Mouse (Mus musculus): ENCODE data around the gene Dzip1l. TPM values are rescaled to one million over a fixed set of nuclear protein-coding genes. Genes with fewer than 3 reads are reported as not detected.

Gene Dzip1l
- polyA plus RNA-seq, 1 experiment = 12.2 TPM

DNA sequence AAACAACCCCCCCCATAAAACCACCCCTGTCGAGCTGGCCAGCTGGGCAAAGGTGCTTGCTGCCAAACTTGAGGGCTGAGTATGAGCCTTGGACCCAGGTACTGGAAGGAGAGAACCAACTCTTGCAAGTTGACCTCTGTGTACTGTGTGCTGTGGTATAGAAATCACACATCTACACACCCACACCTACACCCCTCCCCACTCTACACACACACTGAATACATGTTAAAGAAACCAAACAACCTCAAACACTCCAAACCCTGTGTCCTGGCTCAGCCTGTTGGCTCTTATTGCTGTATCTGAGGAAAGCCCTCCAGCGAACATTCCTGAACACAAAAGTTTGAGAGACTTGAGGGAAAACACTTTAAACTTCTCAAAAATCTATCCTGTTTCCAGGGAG, 6.3 kb upstream of the Dzip1l start:
- no peak for TF ChIP-seq CTCF (IDR thresholded peaks at IDR 0.05; ENCODE audit: extremely low read depth, insufficient read depth, low read length)
- no peak for TF ChIP-seq POLR2A (IDR thresholded peaks at IDR 0.05; ENCODE audit: extremely low read depth, insufficient read depth, low read length)
- Histone ChIP-seq H3K4me3 (ENCODE audit: insufficient read depth, low read length) (no peak overlapping the region), H3K27ac (ENCODE audit: insufficient read depth, low read length) (no peak overlapping the region), H3K4me1 (ENCODE audit: control insufficient read depth, insufficient read depth, low read length) (no peaks in the 10 kb centered on the region)

DNA sequence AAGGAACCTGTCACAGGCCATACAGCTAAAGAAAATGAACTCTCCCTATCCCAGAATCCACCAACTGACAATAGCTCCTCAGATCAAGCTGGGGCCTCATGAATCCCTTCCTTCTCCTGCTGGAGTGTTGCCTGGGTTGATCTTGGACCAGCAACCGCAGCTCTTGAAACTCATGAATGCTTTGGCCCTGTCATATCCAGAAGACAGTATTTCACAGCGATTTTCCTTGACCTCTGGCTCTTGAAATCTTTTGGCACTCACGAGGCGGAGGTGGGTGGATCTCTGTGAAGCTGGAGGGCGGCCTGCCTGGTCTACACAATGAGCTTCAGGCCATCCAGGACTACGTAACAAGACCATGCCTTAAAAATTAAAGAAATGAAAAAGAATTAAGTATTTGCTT, 5.2 kb upstream of the Dzip1l start:
- no peaks in the 10 kb centered on the region for H3K4me1 ChIP-seq (ENCODE audit: control insufficient read depth, insufficient read depth, low read length)
- no peak overlapping the region for H3K27ac ChIP-seq (ENCODE audit: insufficient read depth, low read length)
- H3K4me3 ChIP-seq (ENCODE audit: insufficient read depth, low read length) = no peak overlapping the region
- TF ChIP-seq CTCF (IDR thresholded peaks at IDR 0.05; ENCODE audit: extremely low read depth, insufficient read depth, low read length) = no peak
- no peak for TF ChIP-seq POLR2A (IDR thresholded peaks at IDR 0.05; ENCODE audit: extremely low read depth, insufficient read depth, low read length)

DNA sequence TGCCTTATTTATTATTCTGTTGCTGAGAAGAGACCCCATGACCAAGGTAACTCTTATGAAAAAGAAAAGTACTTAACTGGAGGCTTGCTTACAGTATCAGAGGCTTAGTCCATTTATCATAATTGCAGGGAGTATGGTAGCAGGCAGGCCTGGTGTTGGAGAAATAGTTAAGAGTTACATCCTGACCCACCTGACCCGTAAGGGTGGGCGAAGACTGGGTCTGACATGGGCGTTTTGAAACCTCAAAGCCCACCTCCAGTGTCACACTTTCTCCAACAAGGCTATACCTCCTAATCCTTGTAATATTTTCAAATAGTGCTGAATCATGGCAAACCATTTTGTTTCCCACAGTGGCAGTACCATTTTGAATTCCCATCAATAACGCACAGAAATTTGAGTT, 715 bp upstream of the Dzip1l start:
- TF ChIP-seq POLR2A (IDR thresholded peaks at IDR 0.05; ENCODE audit: extremely low read depth, insufficient read depth, low read length) = no peak
- no peak for TF ChIP-seq CTCF (IDR thresholded peaks at IDR 0.05; ENCODE audit: extremely low read depth, insufficient read depth, low read length)
- Histone ChIP-seq H3K27ac (ENCODE audit: insufficient read depth, low read length) (peak overlapping the region; percentile 77), H3K4me1 (ENCODE audit: control insufficient read depth, insufficient read depth, low read length) (no peaks in the 10 kb centered on the region), H3K4me3 (ENCODE audit: insufficient read depth, low read length) (no peak overlapping the region; the same call in 1 of the 2 replicates)

DNA sequence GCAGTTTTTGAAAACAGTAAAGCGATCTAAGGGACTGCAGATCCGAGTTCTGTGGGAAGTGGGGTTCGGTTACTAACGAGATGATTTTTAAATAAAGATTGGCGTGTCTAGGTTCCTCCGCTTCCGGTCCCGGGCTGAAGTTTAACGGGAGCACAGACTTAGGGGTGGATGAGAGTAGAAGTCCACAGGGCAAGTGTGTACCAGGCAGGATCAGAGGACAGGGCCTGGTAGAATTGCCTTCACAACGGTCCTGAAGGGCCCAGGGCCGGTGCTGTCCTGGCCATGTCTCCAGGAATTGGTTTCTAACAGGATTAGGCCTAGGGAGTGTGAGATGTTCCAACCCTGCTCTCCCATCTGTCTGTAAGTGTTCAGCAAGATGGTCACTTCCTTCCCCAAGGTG, 775 bp downstream of the Dzip1l start:
- peak overlapping the region; percentile 82 for H3K27ac ChIP-seq (ENCODE audit: insufficient read depth, low read length)
- no peaks in the 10 kb centered on the region for H3K4me1 ChIP-seq (ENCODE audit: control insufficient read depth, insufficient read depth, low read length)
- TF ChIP-seq CTCF (IDR thresholded peaks at IDR 0.05; ENCODE audit: extremely low read depth, insufficient read depth, low read length) (no peak), POLR2A (IDR thresholded peaks at IDR 0.05; ENCODE audit: extremely low read depth, insufficient read depth, low read length) (no peak)
- peak overlapping the region; percentile 69 for H3K4me3 ChIP-seq (ENCODE audit: insufficient read depth, low read length)

DNA sequence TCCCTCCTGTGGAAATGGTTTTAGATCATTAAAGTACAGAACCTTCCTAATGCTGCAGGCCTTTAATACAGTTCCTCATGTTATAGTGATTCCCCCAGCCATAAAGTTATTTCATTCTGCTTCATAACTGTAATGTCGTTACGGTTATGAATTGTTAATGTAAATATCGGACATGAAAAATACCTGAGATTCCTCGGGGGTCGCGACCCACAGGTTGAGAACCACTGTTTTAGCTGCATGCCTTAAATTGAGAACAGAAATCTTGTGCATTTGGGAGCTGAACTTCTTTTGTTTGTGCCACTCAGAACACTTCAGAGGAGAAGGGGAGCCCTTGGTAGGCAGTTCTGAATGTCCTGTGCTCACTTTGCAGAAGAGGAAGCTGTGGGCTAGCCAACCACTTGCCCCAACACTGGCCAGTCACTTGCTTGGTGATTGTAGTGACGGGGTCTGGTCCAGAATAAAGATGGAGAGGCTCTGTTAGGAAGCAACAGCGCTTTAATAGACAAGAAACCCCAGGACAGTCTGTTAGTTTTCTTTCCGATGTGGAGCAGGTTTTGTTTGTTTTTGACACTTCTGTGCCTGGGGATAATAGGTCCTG, 1.3 kb downstream of the Dzip1l start:
- TF ChIP-seq CTCF (IDR thresholded peaks at IDR 0.05; ENCODE audit: extremely low read depth, insufficient read depth, low read length) (no peak), POLR2A (IDR thresholded peaks at IDR 0.05; ENCODE audit: extremely low read depth, insufficient read depth, low read length) (peak; percentile 50)
- Histone ChIP-seq H3K4me1 (ENCODE audit: control insufficient read depth, insufficient read depth, low read length) (no peaks in the 10 kb centered on the region), H3K27ac (ENCODE audit: insufficient read depth, low read length) (peak overlapping the region; percentile 82), H3K4me3 (ENCODE audit: insufficient read depth, low read length) (peak overlapping the region; percentile 69)

DNA sequence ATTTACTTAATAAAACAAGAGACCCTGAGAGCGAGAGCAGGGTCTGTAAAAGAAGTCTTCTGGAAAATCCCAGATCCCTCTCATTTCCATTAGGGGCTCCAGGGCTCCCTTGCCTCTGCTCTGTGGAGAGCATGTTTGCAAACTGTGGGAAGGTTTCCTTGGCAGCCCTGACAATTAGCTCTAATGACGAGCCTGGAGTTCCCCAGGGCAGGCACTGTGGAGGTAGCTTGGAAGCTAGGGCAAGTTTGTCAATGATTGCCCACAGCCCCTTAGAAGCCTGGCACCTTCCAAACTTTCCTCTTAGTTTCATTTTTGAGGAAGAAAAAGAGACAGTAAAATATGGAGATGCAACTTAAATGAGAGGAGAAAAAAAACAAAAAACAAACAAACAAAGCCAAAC, 2.5 kb downstream of the Dzip1l start:
- no peak for TF ChIP-seq CTCF (IDR thresholded peaks at IDR 0.05; ENCODE audit: extremely low read depth, insufficient read depth, low read length)
- Histone ChIP-seq H3K4me1 (ENCODE audit: control insufficient read depth, insufficient read depth, low read length) (no peaks in the 10 kb centered on the region), H3K27ac (ENCODE audit: insufficient read depth, low read length) (no peak overlapping the region), H3K4me3 (ENCODE audit: insufficient read depth, low read length) (no peak overlapping the region)

DNA sequence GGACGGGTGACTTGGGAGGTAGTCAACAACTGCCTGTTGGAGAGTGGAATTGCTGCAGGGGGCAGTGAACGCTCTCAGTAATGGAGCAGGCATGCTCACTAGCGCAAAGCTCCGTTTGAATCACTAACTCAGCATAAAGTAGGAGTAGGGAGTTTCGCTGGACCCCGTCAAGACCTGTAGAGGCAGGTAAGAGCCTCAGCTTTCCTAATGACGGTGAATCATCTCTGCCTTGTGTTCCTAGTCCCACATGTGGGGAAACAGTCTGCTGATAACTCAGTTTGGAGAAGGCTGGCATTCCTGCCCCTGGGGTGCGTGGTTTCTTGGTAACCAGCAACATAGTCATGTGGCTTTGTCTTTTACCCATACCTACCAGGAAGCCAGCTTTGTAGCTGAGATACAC, 3.0 kb downstream of the Dzip1l start:
- Histone ChIP-seq H3K27ac (ENCODE audit: insufficient read depth, low read length) (0 out of 2 replicates have a peak overlapping the region, but pooled peaks have one; percentile 4), H3K4me1 (ENCODE audit: control insufficient read depth, insufficient read depth, low read length) (no peaks in the 10 kb centered on the region), H3K4me3 (ENCODE audit: insufficient read depth, low read length) (no peak overlapping the region)
- TF ChIP-seq CTCF (IDR thresholded peaks at IDR 0.05; ENCODE audit: extremely low read depth, insufficient read depth, low read length) = no peak
- TF ChIP-seq POLR2A (IDR thresholded peaks at IDR 0.05; ENCODE audit: extremely low read depth, insufficient read depth, low read length) = no peak

DNA sequence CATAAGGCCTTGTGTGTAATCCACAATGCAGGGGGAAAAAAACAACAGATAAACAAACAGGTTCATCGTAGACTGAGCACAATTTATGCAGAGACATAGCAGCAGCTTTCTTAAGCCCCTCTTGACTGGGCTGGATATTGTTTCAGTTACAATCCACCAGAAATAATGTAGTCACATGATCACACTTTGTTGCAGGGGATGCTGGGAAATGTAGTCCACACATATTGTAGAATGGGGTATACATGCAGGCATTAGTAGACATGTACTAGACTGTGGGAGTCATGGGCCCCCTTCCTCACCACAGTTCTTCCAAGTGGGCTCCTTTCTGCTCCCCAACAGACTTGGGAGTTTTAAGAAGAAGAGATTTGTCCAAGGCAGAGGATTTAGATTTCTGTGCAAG, 7.5 kb downstream of the Dzip1l start:
- no peak overlapping the region for H3K27ac ChIP-seq (ENCODE audit: insufficient read depth, low read length)
- no peak for TF ChIP-seq POLR2A (IDR thresholded peaks at IDR 0.05; ENCODE audit: extremely low read depth, insufficient read depth, low read length)
- TF ChIP-seq CTCF (IDR thresholded peaks at IDR 0.05; ENCODE audit: extremely low read depth, insufficient read depth, low read length) = no peak
- H3K4me3 ChIP-seq (ENCODE audit: insufficient read depth, low read length) = no peak overlapping the region
- H3K4me1 ChIP-seq (ENCODE audit: control insufficient read depth, insufficient read depth, low read length) = no peaks in the 10 kb centered on the region

DNA sequence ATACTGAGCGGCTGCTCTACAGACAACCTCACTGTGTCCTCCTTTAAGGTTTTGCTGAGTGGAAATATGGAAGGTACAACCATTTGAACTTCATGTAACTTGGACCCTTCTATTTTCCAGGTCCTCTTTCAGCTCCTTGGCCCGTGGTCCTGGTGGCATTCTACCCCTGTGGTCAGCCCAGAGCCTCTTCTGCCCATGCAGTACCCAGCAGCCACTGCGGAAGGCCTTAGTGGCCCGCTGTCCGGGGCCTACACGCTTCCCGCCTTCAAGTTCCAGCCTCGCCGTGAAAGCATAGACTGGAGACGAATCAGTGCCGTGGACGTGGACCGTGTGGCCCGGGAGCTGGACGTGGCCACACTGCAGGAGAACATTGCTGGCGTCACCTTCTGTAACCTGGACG, 7.9 kb downstream of the Dzip1l start:
- no peak overlapping the region for H3K4me3 ChIP-seq (ENCODE audit: insufficient read depth, low read length)
- TF ChIP-seq POLR2A (IDR thresholded peaks at IDR 0.05; ENCODE audit: extremely low read depth, insufficient read depth, low read length) = no peak
- TF ChIP-seq CTCF (IDR thresholded peaks at IDR 0.05; ENCODE audit: extremely low read depth, insufficient read depth, low read length) = no peak
- H3K4me1 ChIP-seq (ENCODE audit: control insufficient read depth, insufficient read depth, low read length) = no peaks in the 10 kb centered on the region
- H3K27ac ChIP-seq (ENCODE audit: insufficient read depth, low read length) = no peak overlapping the region

DNA sequence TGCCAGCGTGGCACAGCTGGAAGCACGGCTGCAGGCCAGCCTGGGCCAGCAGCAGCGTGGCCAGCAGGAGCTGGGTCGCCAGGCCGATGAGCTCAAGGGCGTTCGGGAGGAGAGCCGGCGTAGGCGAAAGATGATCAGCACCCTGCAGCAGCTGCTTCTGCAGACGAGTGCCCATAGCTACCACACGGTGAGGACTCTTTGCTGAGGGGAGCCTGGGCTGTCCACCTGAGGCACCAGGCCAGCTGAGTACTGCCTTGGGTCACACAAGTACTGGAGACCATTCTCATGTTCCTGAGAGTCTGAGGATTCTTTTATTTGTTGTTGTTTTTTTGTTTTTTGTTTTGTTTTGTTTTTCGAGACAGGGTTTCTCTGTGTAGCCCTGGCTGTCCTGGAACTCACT, 8.4 kb downstream of the Dzip1l start:
- Histone ChIP-seq H3K4me1 (ENCODE audit: control insufficient read depth, insufficient read depth, low read length) (no peaks in the 10 kb centered on the region), H3K4me3 (ENCODE audit: insufficient read depth, low read length) (no peak overlapping the region), H3K27ac (ENCODE audit: insufficient read depth, low read length) (no peak overlapping the region)
- no peak for TF ChIP-seq CTCF (IDR thresholded peaks at IDR 0.05; ENCODE audit: extremely low read depth, insufficient read depth, low read length)
- no peak for TF ChIP-seq POLR2A (IDR thresholded peaks at IDR 0.05; ENCODE audit: extremely low read depth, insufficient read depth, low read length)
